Mouse (Mus musculus) megakaryocyte progenitor cell, adult 5-6 weeks (primary cell): ENCODE data around the gene Clcn1. TPM values are rescaled to one million over a fixed set of nuclear protein-coding genes. Genes with fewer than 3 reads are reported as not detected.

Experiments used
- ATAC-seq: replicated peaks from 2 replicates; pipeline ENCODE4 v1.8.0; 2016; ENCODE audit warnings: mild to moderate bottlenecking, moderate TSS enrichment, inconsistent platforms; ENCODE audit not compliant: poor library complexity
- total RNA-seq, 2 experiments: library from RNA; stranded (forward) in 1 of 2; stranded (reverse) in 1 of 2; fragments of 157-497, 149-512 nt in 1 of 2; fragments of 200-1000 nt in 1 of 2; gene quantifications; 2 replicates each; pipeline versions ENCODE4 v1.2.3 to v1.2.4; 2015 to 2017

The Clcn1 gene
- total RNA-seq (2015) (0.12 TPM in 1 of 2 replicates, not detected in the other), total RNA-seq (2017) (not detected in 2 replicates)

- ATAC-seq, result no peak
Measured at GRCm38 (mm10) chr6:42286448-42286847, at the start of gene Clcn1. Clcn1 (plus strand) TSS chr6:42286685.

- ATAC-seq, result no peak
Measured at GRCm38 (mm10) chr6:42237276-42237805, 49.1 kb upstream of the Clcn1 start.

- ATAC-seq, result no peak
Measured at GRCm38 (mm10) chr6:42241311-42242045, 45.0 kb upstream of the Clcn1 start.

GRCm38 (mm10) chr6:42245711-42246353 lies 40.7 kb upstream of the Clcn1 start, which contains the start of gene Gstk1:
Gstk1 (plus strand) TSS chr6:42245935.
- ATAC-seq, result peak; percentile 97

- no peak for ATAC-seq
Measured at GRCm38 (mm10) chr6:42247173-42247572, 39.3 kb upstream of the Clcn1 start.

- ATAC-seq, result no peak
Measured at GRCm38 (mm10) chr6:42247981-42248380, 38.5 kb upstream of the Clcn1 start.

- no peak for ATAC-seq
Measured at GRCm38 (mm10) chr6:42251791-42252190, 34.7 kb upstream of the Clcn1 start.

- no peak for ATAC-seq
Measured at GRCm38 (mm10) chr6:42253103-42253502, 33.4 kb upstream of the Clcn1 start.

- peak; percentile 99 for ATAC-seq
Measured at GRCm38 (mm10) chr6:42257303-42257863, 29.1 kb upstream of the Clcn1 start.

- no peak for ATAC-seq
Measured at GRCm38 (mm10) chr6:42260430-42260829, 26.1 kb upstream of the Clcn1 start.

GRCm38 (mm10) chr6:42261524-42262170 lies 24.8 kb upstream of the Clcn1 start, which contains the start of gene Tmem139:
Tmem139 (plus strand) TSS chr6:42261970.
- ATAC-seq, result no peak

GRCm38 (mm10) chr6:42264626-42265312 lies 21.7 kb upstream of the Clcn1 start, which contains the start of gene Casp2:
Casp2 (plus strand) TSS chr6:42264985.
- peak; percentile 84 for ATAC-seq

- peak; percentile 33 for ATAC-seq
Measured at GRCm38 (mm10) chr6:42265391-42266330, 20.8 kb upstream of the Clcn1 start.

GRCm38 (mm10) chr6:42270817-42271216 lies 15.7 kb upstream of the Clcn1 start:
- no peak for ATAC-seq

- no peak for ATAC-seq
Measured at GRCm38 (mm10) chr6:42276151-42276550, 10.3 kb upstream of the Clcn1 start.

GRCm38 (mm10) chr6:42282865-42283528 lies 3.5 kb upstream of the Clcn1 start:
- ATAC-seq, result no peak; the same call in 1 of the 2 replicates

GRCm38 (mm10) chr6:42287562-42287961 lies 1.1 kb downstream of the Clcn1 start:
- ATAC-seq, result no peak

- ATAC-seq, result peak; percentile 94
Measured at GRCm38 (mm10) chr6:42293327-42293726, 6.8 kb downstream of the Clcn1 start.
